23 mouse cellular contexts compared by ENCODE assay signal in genomic region chr9:110035091-110035490, GRCm38 (mm10).
"Had no signal": no experiment of that assay in that cellular context is flagged by ENCODE, and none has a peak within 500 bp of the region (broad histone marks: within the 10 kb centered on the region; RNA-seq: fewer than 3 reads in every experiment).

No protein-coding gene starts in this region.

- H3K4me3 ChIP-seq: heart, adult 2 months; heart, embryonic 13.5 days; heart, embryonic 15.5 days; hindbrain, embryonic 13.5 days; hindbrain, embryonic 15.5 days; kidney, embryonic 15.5 days; limb, embryonic 13.5 days; limb, embryonic 15.5 days; liver, embryonic 12.5 days had no signal

- H3K27me3 ChIP-seq: heart, embryonic 13.5 days; heart, embryonic 15.5 days; hindbrain, embryonic 13.5 days; hindbrain, embryonic 15.5 days; kidney, embryonic 15.5 days; limb, embryonic 13.5 days; limb, embryonic 15.5 days; liver, embryonic 12.5 days had no signal

- H3K27ac ChIP-seq: heart, adult 2 months; heart, embryonic 13.5 days; heart, embryonic 15.5 days; hindbrain, embryonic 13.5 days; hindbrain, embryonic 15.5 days; hindbrain, postnatal 0 days; kidney, embryonic 15.5 days; kidney, postnatal 0 days; limb, embryonic 13.5 days; limb, embryonic 15.5 days; liver, embryonic 12.5 days; liver, embryonic 14.5 days had no signal

- DNase-seq: gastrocnemius, postnatal 14 days; gastrocnemius, postnatal 36 days; heart, adult 2 months; heart, postnatal 14 days; heart, postnatal 36 days; kidney, adult 11 months; kidney, adult 2 months; kidney, adult 9 months; kidney, postnatal 14 days; kidney, postnatal 36 days; layer of hippocampus, adult 9-11 months; left cerebral cortex, postnatal 4 days had no signal

- H3K9ac ChIP-seq: heart, embryonic 13.5 days; heart, embryonic 15.5 days; hindbrain, embryonic 13.5 days; hindbrain, embryonic 15.5 days; kidney, embryonic 15.5 days; limb, embryonic 13.5 days; limb, embryonic 15.5 days; liver, embryonic 12.5 days; liver, embryonic 14.5 days had no signal

- H3K4me1 ChIP-seq: heart, embryonic 13.5 days; heart, embryonic 15.5 days; hindbrain, embryonic 13.5 days; hindbrain, embryonic 15.5 days; kidney, embryonic 15.5 days; limb, embryonic 13.5 days; limb, embryonic 15.5 days; liver, embryonic 12.5 days had no signal

- H3K9me3 ChIP-seq: heart, embryonic 13.5 days; heart, embryonic 15.5 days; hindbrain, embryonic 13.5 days; hindbrain, embryonic 15.5 days; kidney, embryonic 15.5 days; limb, embryonic 13.5 days; limb, embryonic 15.5 days; liver, embryonic 12.5 days had no signal
